In genomic region chr10:5841369-5841768, GRCm38 (mm10) we compare ENCODE assay signal across 9 mouse cellular contexts. TPM values are rescaled to one million over a fixed set of nuclear protein-coding genes. Genes with fewer than 3 reads are reported as not detected.
DNase-seq lines count a peak whose midpoint lies in the region; ATAC-seq and TF ChIP-seq lines count a peak whose summit lies in the region.
"Had no signal": no experiment of that assay in that cellular context is flagged by ENCODE, and none has a peak within 500 bp of the region (broad histone marks: within the 10 kb centered on the region; RNA-seq: fewer than 3 reads in every experiment).

No protein-coding gene starts in this region.

- DNase-seq in hindbrain, embryonic 14.5 days (ENCODE audit: low spot score) = peak; percentile 68
- DNase-seq in 416B (ENCODE audit: low read depth) = peak; percentile 89
- DNase-seq in c-Kit-positive CD71-positive TER-119-positive erythroid progenitor cells, embryonic 14.5 days (ENCODE audit: low spot score) = peak; percentile 66
- peak; percentile 83 for DNase-seq in induced T-regulatory cell, adult 2 months (ENCODE audit: low read depth)
- DNase-seq in thymus, postnatal 36 days = peak; percentile 40 to 57

- no peaks in the 10 kb centered on the region for H3K9me3 ChIP-seq in hindbrain, embryonic 14.5 days (ENCODE audit: control insufficient read depth, low read length)
- H3K9me3 ChIP-seq in hindbrain, embryonic 13.5 days = no peaks in the 10 kb centered on the region
- no peaks in the 10 kb centered on the region for H3K9me3 ChIP-seq in ES-Bruce4 (replicated peaks; ENCODE audit: control insufficient read depth, insufficient read depth, low read length, poor library complexity, severe bottlenecking)
- H3K9me3 ChIP-seq: megakaryocyte, embryonic 14.5 days had no signal

- ATAC-seq in hindbrain, embryonic 14.5 days (ENCODE audit: low FRiP score) = no peak
- ATAC-seq in hindbrain, embryonic 13.5 days (ENCODE audit: low FRiP score) = no peak
- ATAC-seq in megakaryocyte-erythroid progenitor cell, adult 5-6 weeks (replicated peaks; ENCODE audit: low FRiP score, low TSS enrichment, poor library complexity, severe bottlenecking) = peak; percentile 92

- H3K4me2 ChIP-seq in hindbrain, embryonic 14.5 days (replicated peaks) = no peak overlapping the region
- no peak overlapping the region for H3K4me2 ChIP-seq in hindbrain, embryonic 13.5 days

- H3K27ac ChIP-seq in hindbrain, embryonic 14.5 days = no peak overlapping the region
- no peak overlapping the region for H3K27ac ChIP-seq in hindbrain, embryonic 13.5 days
- H3K27ac ChIP-seq in ES-Bruce4 (ENCODE audit: insufficient read depth, low read length) = no peak overlapping the region

- no peak for TF ChIP-seq EP300 in ES-Bruce4 (IDR thresholded peaks at IDR 0.05; ENCODE audit: insufficient read depth, low read depth, low read length)

- no peak overlapping the region for H3K4me3 ChIP-seq in hindbrain, embryonic 14.5 days (replicated peaks; ENCODE audit: low read length)
- no peak overlapping the region for H3K4me3 ChIP-seq in hindbrain, embryonic 13.5 days
- H3K4me3 ChIP-seq in ES-Bruce4 (ENCODE audit: low read depth, low read length) = no peak overlapping the region
- H3K4me3 ChIP-seq: megakaryocyte, embryonic 14.5 days had no signal

- no peaks in the 10 kb centered on the region for H3K27me3 ChIP-seq in hindbrain, embryonic 14.5 days (ENCODE audit: control insufficient read depth, insufficient read depth, low read length)
- no peaks in the 10 kb centered on the region for H3K27me3 ChIP-seq in hindbrain, embryonic 13.5 days
- H3K27me3 ChIP-seq in ES-Bruce4 (ENCODE audit: control insufficient read depth, insufficient read depth, low read length, poor library complexity, severe bottlenecking) = no peaks in the 10 kb centered on the region
- H3K27me3 ChIP-seq: megakaryocyte, embryonic 14.5 days had no signal

- TF ChIP-seq POLR2A in ES-Bruce4 (IDR thresholded peaks at IDR 0.05; ENCODE audit: insufficient read depth, low read length) = no peak

- peaks cover 24% of the 10 kb centered on the region; the same call in 1 of the 2 replicates for H3K36me3 ChIP-seq in hindbrain, embryonic 14.5 days (replicated peaks; ENCODE audit: control insufficient read depth, insufficient read depth)
- H3K36me3 ChIP-seq in hindbrain, embryonic 13.5 days = peaks cover 36% of the 10 kb centered on the region
- H3K36me3 ChIP-seq in ES-Bruce4 (ENCODE audit: control insufficient read depth, insufficient read depth, low read length, poor library complexity, severe bottlenecking) = no peaks in the 10 kb centered on the region

- 82% methylated on average over 4 of the region's 4 CpGs for WGBS in hindbrain, embryonic 14.5 days
- 85% methylated on average over 4 of the region's 4 CpGs for WGBS in hindbrain, embryonic 13.5 days

- no peak overlapping the region for H3K9ac ChIP-seq in hindbrain, embryonic 14.5 days
- no peak overlapping the region for H3K9ac ChIP-seq in hindbrain, embryonic 13.5 days
- no peak overlapping the region for H3K9ac ChIP-seq in ES-Bruce4 (ENCODE audit: low read depth, poor library complexity, severe bottlenecking)

- no peaks in the 10 kb centered on the region for H3K4me1 ChIP-seq in hindbrain, embryonic 14.5 days (replicated peaks; ENCODE audit: control insufficient read depth, insufficient read depth, low read length)
- no peaks in the 10 kb centered on the region for H3K4me1 ChIP-seq in hindbrain, embryonic 13.5 days (replicated peaks)
- H3K4me1 ChIP-seq in ES-Bruce4 (ENCODE audit: control insufficient read depth, insufficient read depth, low read length) = no peaks in the 10 kb centered on the region
- H3K4me1 ChIP-seq: megakaryocyte, embryonic 14.5 days had no signal

- peak; percentile 10 for TF ChIP-seq CTCF in ES-Bruce4 (IDR thresholded peaks at IDR 0.05; ENCODE audit: low read depth, low read length)

RNA-seq across cellular contexts. Expression of gene Mtrf1l, which starts 17.7 kb away (rescaled TPM):
- 11.6 and 12.2 TPM in 2 replicates for polyA plus RNA-seq in hindbrain, embryonic 14.5 days (2014; fragmentation: Nextera tagmentation; extraction: Ambion mirVana)
- polyA plus RNA-seq in hindbrain, embryonic 13.5 days (2015; fragmentation: Nextera tagmentation; extraction: Ambion mirVana) = 11.5 and 12.6 TPM in 2 replicates
- 11.2 and 12.0 TPM in 2 replicates for polyA plus RNA-seq in ES-Bruce4 (2011; ENCODE audit: insufficient read depth, insufficient read length, low read depth, missing spikeins)
- 13.1 and 16.3 TPM in 2 replicates for total RNA-seq in megakaryocyte-erythroid progenitor cell, adult 5-6 weeks (2014; fragmentation: Nextera tagmentation)
- 24.3 and 49.2 TPM in 2 replicates for total RNA-seq in megakaryocyte-erythroid progenitor cell, adult 5-6 weeks (2017)

RNA-seq across cellular contexts. Expression of gene Fbxo5, which starts 36.0 kb away (rescaled TPM):
- polyA plus RNA-seq in hindbrain, embryonic 14.5 days (2014; fragmentation: Nextera tagmentation; extraction: Ambion mirVana) = 9.8 and 13.7 TPM in 2 replicates
- polyA plus RNA-seq in hindbrain, embryonic 13.5 days (2015; fragmentation: Nextera tagmentation; extraction: Ambion mirVana) = 18.7 and 19.8 TPM in 2 replicates
- 82.6 and 90.1 TPM in 2 replicates for polyA plus RNA-seq in ES-Bruce4 (2011; ENCODE audit: insufficient read depth, insufficient read length, low read depth, missing spikeins)
- 91.9 and 94.5 TPM in 2 replicates for total RNA-seq in megakaryocyte-erythroid progenitor cell, adult 5-6 weeks (2014; fragmentation: Nextera tagmentation)
- 39.0 and 49.5 TPM in 2 replicates for total RNA-seq in megakaryocyte-erythroid progenitor cell, adult 5-6 weeks (2017)
